Mouse (Mus musculus) limb, embryonic 14.5 days (tissue): ENCODE results near the gene Tmem214. TPM values are rescaled to one million over a fixed set of nuclear protein-coding genes. Genes with fewer than 3 reads are reported as not detected.

ENCODE experiments used
- ATAC-seq: fragments of 200-750 bp; cut with Nextera tagmentation; 2 replicates; pipeline ENCODE4 v1.8.0; 2017; ENCODE audit warnings: low read depth, moderate number of reproducible peaks, moderate TSS enrichment; ENCODE audit not compliant: low FRiP score
- DNase-seq: peaks from one replicate; pipeline ENCODE4 v3.0.0-alpha.2; 2015; ENCODE audit warnings: low spot score
- H3K27ac ChIP-seq: fragments of 300-500 bp; sonication (generic); replicated peaks from 2 replicates; pipeline ENCODE4 v1.5.1; 2014; ENCODE audit warnings: low read depth, mild to moderate bottlenecking, low read length, moderate library complexity, mixed read lengths
- H3K27me3 ChIP-seq: fragments of 300-500 bp; sonication (generic); 2 replicates; pipeline ENCODE4 v1.6.1; 2014; ENCODE audit warnings: low read length, mixed read lengths; ENCODE audit not compliant: control insufficient read depth, insufficient read depth
- H3K36me3 ChIP-seq: fragments of 300-500 bp; sonication (generic); 2 replicates; pipeline ENCODE4 v1.6.1; 2014; ENCODE audit warnings: mild to moderate bottlenecking, low read length, moderate library complexity, mixed read lengths; ENCODE audit not compliant: control insufficient read depth, insufficient read depth
- H3K4me1 ChIP-seq: fragments of 300-500 bp; sonication (generic); 2 replicates; pipeline ENCODE4 v1.6.1; 2014; ENCODE audit warnings: antibody characterized with exemption, low read length, mixed read lengths; ENCODE audit not compliant: control insufficient read depth, insufficient read depth
- H3K4me2 ChIP-seq: fragments of 300-500 bp; sonication (generic); replicated peaks from 2 replicates; pipeline ENCODE4 v1.6.1; 2014; ENCODE audit warnings: low read depth, mild to moderate bottlenecking, low read length, moderate library complexity; ENCODE audit not compliant: severe bottlenecking
- H3K4me3 ChIP-seq: fragments of 300-500 bp; sonication (generic); replicated peaks from 2 replicates; pipeline ENCODE4 v1.5.1; 2014; ENCODE audit warnings: low read length
- H3K9ac ChIP-seq: fragments of 300-500 bp; sonication (generic); 2 replicates; pipeline ENCODE4 v1.6.1; 2014; ENCODE audit warnings: mild to moderate bottlenecking, low read depth, low read length, moderate library complexity; ENCODE audit not compliant: severe bottlenecking
- H3K9me3 ChIP-seq: fragments of 300-500 bp; sonication (generic); 2 replicates; pipeline ENCODE4 v1.6.1; 2016; ENCODE audit warnings: low read length; ENCODE audit not compliant: control insufficient read depth
- POLR2A ChIP-seq: fragments of 200-500 bp; IDR thresholded peaks from 2 replicates; pipeline ENCODE4 v1.8.0; 2012; ENCODE audit warnings: inconsistent platforms, mild to moderate bottlenecking, moderate library complexity, borderline replicate concordance; ENCODE audit not compliant: insufficient read depth, insufficient read length; ENCODE audit errors: extremely low read depth
- WGBS: fragments of 180-500 bp; shearing (Covaris S2); extraction: QIAGEN DNeasy Blood & Tissue Kit; methylation state at CpG from one replicate; pipeline ENCODE4 v1.1.7; 2014; 5-methylcytosine and 5-hydroxymethylcytosine counted together
- polyA plus RNA-seq, 2 experiments: library from polyadenylated mRNA; depleted of rRNA in 1 of 2; stranded (reverse) in 1 of 2; unstranded in 1 of 2; fragments of >200 nt; fragmentation: Nextera tagmentation in 1 of 2; extraction: Ambion mirVana in 1 of 2; gene quantifications; 2 replicates each; pipeline versions ENCODE4 v1.2.1 to v1.2.3; 2012 to 2014

The Tmem214 gene
- polyA plus RNA-seq, 2 experiments: 81.8 to 115 TPM

- no peak overlapping the region; the same call in 1 of the 2 replicates for H3K4me3 ChIP-seq
- no peak for TF ChIP-seq POLR2A
Observed at GRCm38 (mm10) chr5:30886209-30886608, 18.4 kb downstream of the Tmem214 start.

GRCm38 (mm10) chr5:30886731-30887130, 18.9 kb downstream of the Tmem214 start:
- no peaks in the 10 kb centered on the region for H3K27me3 ChIP-seq
- DNase-seq (no peak), ATAC-seq (no peak)
- H3K9me3 ChIP-seq: no peaks in the 10 kb centered on the region
- no peak for TF ChIP-seq POLR2A
- peak overlapping the region; percentile 77 for H3K4me2 ChIP-seq
- H3K4me1 ChIP-seq: peaks cover 10% of the 10 kb centered on the region
- H3K36me3 ChIP-seq: peaks cover 14% of the 10 kb centered on the region
- H3K27ac ChIP-seq: peak overlapping the region; percentile 98
- H3K9ac ChIP-seq: peak overlapping the region; percentile 75
- H3K4me3 ChIP-seq: peak overlapping the region; percentile 80
- 36% methylated on average over 5 of the region's 5 CpGs for WGBS

More at GRCm38 (mm10) chr5:30886209-30886608, 18.4 kb downstream of the Tmem214 start:
- H3K27ac ChIP-seq: peak overlapping the region; percentile 98; the same call in 1 of the 2 replicates
- ATAC-seq: no peak
- 37% methylated on average over 4 of the region's 4 CpGs for WGBS
- H3K27me3 ChIP-seq: no peaks in the 10 kb centered on the region
- H3K9me3 ChIP-seq: no peaks in the 10 kb centered on the region
- H3K9ac ChIP-seq: 0 out of 2 replicates have a peak overlapping the region, but pooled peaks have one; percentile 75
- DNase-seq: no peak
- peaks cover 10% of the 10 kb centered on the region for H3K4me1 ChIP-seq
- peaks cover 9% of the 10 kb centered on the region for H3K36me3 ChIP-seq
- H3K4me2 ChIP-seq: peak overlapping the region; percentile 77

GRCm38 (mm10) chr5:30887331-30887761, 19.5 kb downstream of the Tmem214 start:
- peak; percentile 77; the same call in 1 of the 2 replicates for TF ChIP-seq POLR2A

GRCm38 (mm10) chr5:30887858-30888336, 20.1 kb downstream of the Tmem214 start:
- Histone ChIP-seq H3K4me3 (peak overlapping the region; percentile 80), H3K27me3 (no peaks in the 10 kb centered on the region), H3K9ac (peak overlapping the region; percentile 75), H3K27ac (peak overlapping the region; percentile 98), H3K9me3 (no peaks in the 10 kb centered on the region), H3K36me3 (peaks cover 26% of the 10 kb centered on the region), H3K4me1 (peaks cover 10% of the 10 kb centered on the region), H3K4me2 (peak overlapping the region; percentile 77)
- peak; percentile 85 for ATAC-seq
- WGBS: under 1% methylated on average over 28 of the region's 28 CpGs
- DNase-seq: peak; percentile 100
- TF ChIP-seq POLR2A: peak; percentile 45; the same call in 1 of the 2 replicates

More at GRCm38 (mm10) chr5:30887331-30887761, 19.5 kb downstream of the Tmem214 start:
- Histone ChIP-seq H3K36me3 (peaks cover 20% of the 10 kb centered on the region), H3K4me1 (peaks cover 10% of the 10 kb centered on the region), H3K27ac (peak overlapping the region; percentile 98), H3K4me2 (peak overlapping the region; percentile 77), H3K9ac (peak overlapping the region; percentile 75), H3K9me3 (no peaks in the 10 kb centered on the region), H3K27me3 (no peaks in the 10 kb centered on the region), H3K4me3 (peak overlapping the region; percentile 80)
- DNase-seq (peak; percentile 79), ATAC-seq (peak; percentile 20)
- under 1% methylated on average over 19 of the region's 19 CpGs for WGBS

GRCm38 (mm10) chr5:30888337-30889087, 20.7 kb downstream of the Tmem214 start, which contains the start of gene Agbl5:
Gene Agbl5, plus strand, starts transcription at chr5:30888694.
- H3K4me1 ChIP-seq: peaks cover 10% of the 10 kb centered on the region
- ATAC-seq (peak; percentile 90), DNase-seq (peak; percentile 95)
- peak within 1 kb of the TSS; percentile 79 for H3K9ac ChIP-seq
- peak; percentile 37; the same call in 1 of the 2 replicates for TF ChIP-seq POLR2A
- no peaks in the 10 kb centered on the region for H3K27me3 ChIP-seq
- H3K36me3 ChIP-seq: peaks cover 32% of the 10 kb centered on the region
- WGBS: under 1% methylated on average over 33 of the region's 42 CpGs
- H3K27ac ChIP-seq: peak within 1 kb of the TSS; percentile 98
- no peaks in the 10 kb centered on the region for H3K9me3 ChIP-seq
- peak within 1 kb of the TSS; percentile 80 for H3K4me3 ChIP-seq
- H3K4me2 ChIP-seq: peak within 1 kb of the TSS; percentile 77
